Mouse (Mus musculus): ENCODE measurements around the gene Gucy2d. TPM values are rescaled to one million over a fixed set of nuclear protein-coding genes. Genes with fewer than 3 reads are reported as not detected.

The Gucy2d gene
- polyA plus RNA-seq, 1 experiment from 2014 or later: not detected

DNA sequence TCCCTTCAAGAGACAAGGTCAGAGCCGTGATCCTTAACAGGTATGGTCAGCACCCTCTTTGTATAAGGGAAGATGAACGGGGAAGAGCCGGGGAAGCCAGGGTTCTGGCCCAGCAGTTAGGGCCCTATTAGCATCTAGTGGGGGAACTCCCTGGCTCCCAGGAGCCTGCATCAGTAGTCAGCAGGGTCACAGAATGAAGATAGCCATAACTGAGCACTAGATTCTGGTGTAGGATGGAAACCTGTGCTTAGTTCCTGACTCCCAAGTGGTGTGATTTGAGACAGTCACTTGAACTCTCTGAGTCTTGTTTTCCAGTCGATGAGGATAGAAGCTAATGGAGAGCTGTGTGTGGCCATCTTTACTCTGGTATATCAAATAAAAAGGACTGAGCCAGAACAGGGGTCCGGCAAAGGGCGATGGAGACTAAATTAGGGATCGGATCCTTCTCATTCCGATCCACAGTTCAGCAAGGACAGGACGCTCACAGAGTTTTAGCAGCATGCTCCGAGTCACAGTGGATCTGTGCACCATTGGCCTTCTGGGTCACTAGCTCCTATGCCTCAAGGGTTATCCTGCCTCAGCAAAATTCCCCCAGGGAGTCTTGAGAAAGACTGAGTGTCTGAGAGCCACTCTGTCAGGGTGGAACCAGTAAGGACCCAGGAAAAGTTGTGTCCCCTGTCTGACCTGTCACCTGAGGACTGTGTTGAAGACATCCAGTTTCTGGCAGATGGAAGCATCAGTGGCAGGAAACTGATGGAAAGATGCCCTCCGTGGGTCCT lies 47.2 kb downstream of the Gucy2d start:
- DNase-seq (ENCODE audit: low spot score): no peak
- H3K27me3 ChIP-seq (ENCODE audit: insufficient read depth, poor library complexity, severe bottlenecking): peaks cover 41% of the 10 kb centered on the region
- H3K4me1 ChIP-seq (replicated peaks): peaks cover 50% of the 10 kb centered on the region
- H3K4me3 ChIP-seq: no peak overlapping the region
- no peaks in the 10 kb centered on the region for H3K9me3 ChIP-seq
- H3K27ac ChIP-seq: no peak overlapping the region
- 88% methylated on average over 11 of the region's 11 CpGs for WGBS
- no peaks in the 10 kb centered on the region for H3K36me3 ChIP-seq

DNA sequence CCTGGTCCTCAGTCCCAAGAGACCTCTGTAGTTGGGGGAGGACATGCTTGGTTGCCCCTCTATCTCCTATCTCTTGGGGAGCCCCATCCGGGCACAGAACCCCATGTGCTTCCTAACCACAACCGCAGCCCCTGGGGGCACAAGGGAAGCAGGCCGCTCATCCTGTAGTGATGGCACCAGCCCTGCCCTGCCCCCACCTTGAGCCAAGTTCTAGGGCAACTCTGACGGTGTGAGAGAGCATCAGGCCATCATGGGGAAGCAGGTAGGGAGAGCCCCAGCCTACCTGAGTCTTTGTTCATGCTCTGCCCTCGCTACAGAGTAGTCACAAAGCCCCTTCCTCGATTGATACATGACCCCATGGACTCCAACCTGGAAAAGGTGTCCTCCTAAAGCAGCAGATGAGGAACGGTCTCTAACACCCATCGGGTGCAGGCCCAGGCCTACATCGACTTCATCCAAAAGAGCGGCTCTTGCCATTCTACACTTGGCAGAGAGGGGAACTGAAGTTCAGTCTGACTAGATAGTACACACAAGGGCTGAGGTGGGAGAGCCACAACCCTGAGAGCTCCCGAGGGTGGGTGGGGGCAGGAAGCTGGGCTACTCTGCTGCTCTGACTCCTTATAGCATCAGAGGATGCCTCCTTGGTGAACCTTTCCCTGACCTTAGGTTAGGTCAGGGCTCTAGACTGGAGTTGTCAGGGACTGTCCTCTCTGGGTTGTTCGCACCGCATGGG lies 48.3 kb downstream of the Gucy2d start:
- no peak for DNase-seq (ENCODE audit: low spot score)
- H3K9me3 ChIP-seq: no peaks in the 10 kb centered on the region
- no peaks in the 10 kb centered on the region for H3K36me3 ChIP-seq
- H3K4me3 ChIP-seq: no peak overlapping the region; the same call in 1 of the 2 replicates
- H3K27ac ChIP-seq: no peak overlapping the region
- 88% methylated on average over 13 of the region's 13 CpGs for WGBS
- H3K4me1 ChIP-seq (replicated peaks): peaks cover 46% of the 10 kb centered on the region
- H3K27me3 ChIP-seq (ENCODE audit: insufficient read depth, poor library complexity, severe bottlenecking): peaks cover 45% of the 10 kb centered on the region

DNA sequence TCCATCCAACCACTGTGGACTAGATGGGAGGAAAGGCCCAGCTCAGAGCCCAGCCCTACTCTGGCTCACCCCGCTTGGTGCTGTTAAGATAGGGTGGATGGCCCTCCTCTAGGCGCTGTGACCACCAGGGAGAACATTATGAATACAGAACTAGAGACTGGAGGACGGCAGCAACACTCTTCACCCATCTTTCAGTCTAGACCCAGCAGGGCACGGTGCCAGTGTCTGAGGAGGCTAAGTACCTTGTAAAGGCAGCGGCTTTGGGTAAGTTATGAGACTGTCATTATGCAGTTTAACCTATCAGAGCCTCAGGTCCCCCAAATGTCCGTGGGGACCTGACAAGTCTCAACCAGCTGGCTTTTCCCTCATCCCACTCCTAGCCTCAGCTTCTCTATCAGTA lies 48.9 kb downstream of the Gucy2d start, which contains the start of gene Lrrc32:
Lrrc32 (plus strand) TSS at position 153 of the 400 bp plus-strand sequence.
- 64% methylated on average over 6 of the region's 6 CpGs for WGBS
- no peak for DNase-seq (ENCODE audit: low spot score)
- peaks cover 45% of the 10 kb centered on the region for H3K27me3 ChIP-seq (ENCODE audit: insufficient read depth, poor library complexity, severe bottlenecking)

DNA sequence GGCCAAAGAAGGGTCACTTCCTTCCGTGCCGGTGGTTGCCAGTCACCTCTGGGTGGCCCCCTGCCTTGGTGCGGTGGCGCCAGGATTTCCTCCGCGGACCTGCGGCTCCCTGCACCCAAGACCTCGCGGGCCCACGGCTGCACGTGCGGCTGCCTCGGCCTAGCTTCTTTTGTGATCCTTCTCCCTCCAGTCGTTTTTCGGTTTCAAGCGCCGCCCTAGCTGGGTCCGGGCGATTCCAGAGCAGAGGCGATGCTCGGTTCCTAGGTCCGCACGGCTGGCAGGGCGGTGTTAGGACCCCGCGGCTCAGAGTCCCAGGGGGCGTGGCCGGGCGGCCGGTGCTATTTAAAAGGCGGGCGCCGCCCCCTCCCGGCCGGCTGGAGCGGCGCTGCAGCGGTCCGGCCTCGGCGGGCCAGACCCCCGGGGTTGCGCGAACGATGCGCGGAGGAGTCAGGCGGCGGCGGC lies 49.4 kb downstream of the Gucy2d start:
- Histone ChIP-seq H3K36me3 (no peaks in the 10 kb centered on the region), H3K27me3 (ENCODE audit: insufficient read depth, poor library complexity, severe bottlenecking) (peaks cover 45% of the 10 kb centered on the region), H3K4me1 (replicated peaks) (peaks cover 54% of the 10 kb centered on the region), H3K27ac (peak overlapping the region; percentile 83), H3K9me3 (no peaks in the 10 kb centered on the region), H3K4me3 (peak overlapping the region; percentile 60)
- under 1% methylated on average over 50 of the region's 50 CpGs for WGBS
- peak; percentile 79 for DNase-seq (ENCODE audit: low spot score)

More for the DNA sequence above, 48.9 kb downstream of the Gucy2d start, which contains the start of gene Lrrc32:
- peaks cover 49% of the 10 kb centered on the region for H3K4me1 ChIP-seq (replicated peaks)
- H3K27ac ChIP-seq: peak within 1 kb of the TSS; percentile 83
- no peaks in the 10 kb centered on the region for H3K36me3 ChIP-seq
- H3K9me3 ChIP-seq: no peaks in the 10 kb centered on the region
- peak within 1 kb of the TSS; percentile 60 for H3K4me3 ChIP-seq

DNA sequence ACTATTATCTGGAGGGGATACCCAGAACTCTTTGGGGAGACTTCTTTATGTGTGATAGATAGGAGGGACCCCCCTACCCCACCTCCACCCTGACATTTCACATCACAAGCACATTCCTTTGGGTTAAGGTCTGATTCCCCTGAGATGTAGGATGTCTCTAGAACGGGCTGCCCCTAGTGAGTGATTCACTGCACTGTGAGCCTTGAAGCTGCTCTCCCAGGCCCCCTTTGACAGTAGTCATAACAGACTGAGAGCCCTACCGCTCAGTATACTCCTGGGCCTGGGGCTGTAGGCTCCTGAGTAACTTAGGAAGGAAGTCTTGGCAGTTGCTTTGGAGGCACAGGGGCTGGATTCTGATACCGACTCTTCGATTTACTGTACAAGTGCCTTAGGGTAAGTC lies 50.1 kb downstream of the Gucy2d start:
- Histone ChIP-seq H3K27ac (peak overlapping the region; percentile 83; the same call in 1 of the 2 replicates), H3K27me3 (ENCODE audit: insufficient read depth, poor library complexity, severe bottlenecking) (peaks cover 45% of the 10 kb centered on the region)

DNA sequence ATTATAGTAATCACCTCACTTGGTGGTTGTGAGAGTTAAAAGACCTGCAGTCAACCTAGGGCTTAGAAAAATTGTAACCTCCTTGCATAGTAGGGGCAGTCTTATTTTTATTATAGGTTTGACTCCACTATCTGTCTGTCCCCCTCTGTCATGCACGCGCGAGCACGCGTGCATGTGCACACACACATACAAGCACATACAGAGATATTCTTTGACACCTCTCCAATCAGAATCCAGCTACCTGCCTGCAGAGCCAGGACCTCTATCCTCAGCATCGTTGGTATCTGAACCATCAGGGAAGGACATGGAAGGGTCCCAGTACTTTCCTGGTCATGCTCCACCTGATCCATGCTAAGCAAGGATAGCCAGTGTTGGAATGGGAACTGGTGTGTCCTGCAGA lies 50.7 kb downstream of the Gucy2d start:
- peak overlapping the region; percentile 60; the same call in 1 of the 2 replicates for H3K4me3 ChIP-seq
- 96% methylated on average over 6 of the region's 6 CpGs for WGBS
- no peaks in the 10 kb centered on the region for H3K36me3 ChIP-seq
- DNase-seq (ENCODE audit: low spot score): no peak
- H3K27ac ChIP-seq: no peak overlapping the region
- H3K27me3 ChIP-seq (ENCODE audit: insufficient read depth, poor library complexity, severe bottlenecking): peaks cover 45% of the 10 kb centered on the region
- peaks cover 64% of the 10 kb centered on the region for H3K4me1 ChIP-seq (replicated peaks)
- no peaks in the 10 kb centered on the region for H3K9me3 ChIP-seq

More for the DNA sequence above, 50.1 kb downstream of the Gucy2d start:
- Histone ChIP-seq H3K4me3 (peak overlapping the region; percentile 60), H3K4me1 (replicated peaks) (peaks cover 60% of the 10 kb centered on the region), H3K36me3 (no peaks in the 10 kb centered on the region), H3K9me3 (no peaks in the 10 kb centered on the region)
- no peak for DNase-seq (ENCODE audit: low spot score)
- 70% methylated on average over 4 of the region's 4 CpGs for WGBS

DNA sequence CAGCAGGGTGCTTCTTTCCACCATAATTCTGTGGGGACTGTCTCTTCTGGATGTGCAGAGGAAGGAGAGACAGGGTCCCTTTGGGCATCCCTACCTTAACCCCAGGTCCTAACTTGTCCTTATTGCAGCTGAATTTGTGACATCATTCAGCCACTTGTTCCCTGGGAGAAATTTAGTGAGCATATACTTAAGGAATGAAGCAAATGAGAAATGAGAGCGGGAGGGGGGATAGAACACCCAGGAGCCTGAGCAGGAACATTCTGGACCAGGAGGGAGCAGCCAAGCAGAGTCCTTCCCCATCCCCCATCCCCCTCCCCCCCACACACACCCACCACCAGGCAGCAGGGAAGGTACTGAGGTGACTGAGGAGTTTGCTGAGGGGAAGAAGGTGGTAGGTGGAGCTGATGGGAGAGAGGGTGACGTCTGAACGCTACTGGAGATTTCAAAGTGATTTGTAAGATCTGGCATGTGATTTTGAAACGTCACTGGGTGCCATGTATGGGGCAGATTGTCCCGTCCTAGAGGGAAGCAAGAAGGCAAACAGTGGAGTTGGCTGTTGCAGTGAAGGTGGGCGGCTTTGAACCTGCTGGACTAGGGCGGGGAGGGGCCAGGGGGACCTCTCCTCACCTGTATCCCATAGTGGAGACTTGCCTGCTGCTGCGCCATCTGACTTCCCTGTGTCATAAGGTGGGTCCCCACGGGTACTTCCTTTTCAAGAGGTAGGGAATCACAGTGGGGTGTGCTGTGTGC lies 51.4 kb downstream of the Gucy2d start:
- H3K27me3 ChIP-seq (ENCODE audit: insufficient read depth, poor library complexity, severe bottlenecking): peaks cover 45% of the 10 kb centered on the region
- H3K27ac ChIP-seq: no peak overlapping the region
- WGBS: 76% methylated on average over 9 of the region's 9 CpGs
- no peak for DNase-seq (ENCODE audit: low spot score)
- no peaks in the 10 kb centered on the region for H3K9me3 ChIP-seq
- H3K4me3 ChIP-seq: peak overlapping the region; percentile 6; the same call in 1 of the 2 replicates
- no peaks in the 10 kb centered on the region for H3K36me3 ChIP-seq
- peaks cover 66% of the 10 kb centered on the region for H3K4me1 ChIP-seq (replicated peaks)

DNA sequence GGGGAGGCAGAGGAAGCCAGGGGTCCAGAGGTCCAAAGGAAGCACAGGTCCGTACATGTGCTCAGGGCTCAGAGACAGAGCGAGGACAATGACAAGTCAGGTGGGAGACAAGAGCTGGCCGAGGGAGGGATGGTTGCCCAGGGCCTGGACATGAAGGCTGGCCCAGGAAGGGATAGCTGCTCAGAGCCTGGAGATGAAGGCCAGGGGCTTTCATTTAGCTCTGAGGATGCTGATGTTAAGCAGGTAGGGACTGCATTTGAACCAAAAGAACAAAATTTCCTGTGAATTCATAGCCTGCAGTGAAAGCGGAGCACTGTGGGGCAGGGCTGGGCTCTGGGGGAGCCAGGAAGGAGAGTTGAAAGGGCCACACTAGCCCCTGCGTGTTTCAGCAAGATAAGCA lies 52.1 kb downstream of the Gucy2d start:
- no peaks in the 10 kb centered on the region for H3K36me3 ChIP-seq
- H3K4me1 ChIP-seq (replicated peaks): peaks cover 61% of the 10 kb centered on the region
- H3K27me3 ChIP-seq (ENCODE audit: insufficient read depth, poor library complexity, severe bottlenecking): peaks cover 45% of the 10 kb centered on the region
- H3K9me3 ChIP-seq: no peaks in the 10 kb centered on the region
- no peak overlapping the region for H3K4me3 ChIP-seq
- 68% methylated on average over 5 of the region's 5 CpGs for WGBS
- H3K27ac ChIP-seq: 0 out of 2 replicates have a peak overlapping the region, but pooled peaks have one; percentile 10
- no peak for DNase-seq (ENCODE audit: low spot score)

DNA sequence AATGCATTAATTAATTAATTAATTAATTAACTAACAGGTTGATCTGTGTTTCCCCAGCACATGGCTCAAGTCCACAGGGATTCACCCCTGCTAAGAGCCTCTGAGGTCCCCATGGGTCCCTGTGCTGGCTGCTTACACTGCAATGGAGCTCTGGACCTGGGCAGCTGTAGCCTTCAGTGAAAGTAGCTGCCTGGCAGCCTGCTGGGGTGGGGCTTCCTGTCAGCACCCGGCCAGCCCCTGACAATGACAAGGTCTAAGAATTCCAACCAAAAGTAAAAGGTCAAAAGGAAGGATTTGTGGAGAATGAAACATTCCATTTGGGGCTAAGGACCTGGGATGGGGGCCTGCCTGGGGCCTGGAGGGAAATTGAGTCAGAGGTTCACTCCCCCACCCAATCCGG lies 53.1 kb downstream of the Gucy2d start:
- peaks cover 56% of the 10 kb centered on the region for H3K4me1 ChIP-seq (replicated peaks)
- no peak overlapping the region for H3K4me3 ChIP-seq
- H3K36me3 ChIP-seq: no peaks in the 10 kb centered on the region
- no peaks in the 10 kb centered on the region for H3K9me3 ChIP-seq
- H3K27ac ChIP-seq: no peak overlapping the region
- DNase-seq (ENCODE audit: low spot score): no peak
- 73% methylated on average over 2 of the region's 2 CpGs for WGBS
- H3K27me3 ChIP-seq (ENCODE audit: insufficient read depth, poor library complexity, severe bottlenecking): peaks cover 39% of the 10 kb centered on the region

DNA sequence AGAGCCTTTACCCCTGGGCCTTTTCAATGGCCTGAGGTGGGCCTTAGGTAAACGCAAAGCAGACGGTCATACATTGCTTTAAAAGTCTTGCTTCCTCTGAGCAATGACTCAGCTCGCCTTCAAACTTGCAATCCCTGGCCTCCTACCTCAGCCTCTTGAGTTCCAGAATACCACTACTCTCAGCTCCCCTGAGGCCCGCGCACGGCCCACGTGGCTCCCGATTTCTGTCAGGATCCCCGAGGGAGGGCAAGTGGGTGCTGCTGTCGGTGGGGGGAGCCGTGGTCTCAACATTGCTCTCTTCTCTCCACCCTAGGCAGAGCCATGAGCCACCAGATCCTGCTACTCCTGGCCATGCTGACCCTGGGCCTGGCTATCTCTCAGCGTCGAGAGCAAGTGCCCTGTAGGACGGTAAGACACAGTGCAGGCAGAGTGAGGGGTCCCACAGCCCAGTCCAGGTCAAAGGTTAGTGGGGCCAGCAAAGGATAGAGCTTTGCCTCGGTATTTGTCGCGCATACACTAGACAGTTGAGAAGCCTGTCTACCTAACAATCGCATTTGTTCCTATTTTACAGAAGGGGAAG lies 53.8 kb downstream of the Gucy2d start:
- peaks cover 32% of the 10 kb centered on the region for H3K27me3 ChIP-seq (ENCODE audit: insufficient read depth, poor library complexity, severe bottlenecking)
- H3K9me3 ChIP-seq: no peaks in the 10 kb centered on the region
- H3K27ac ChIP-seq: no peak overlapping the region
- no peaks in the 10 kb centered on the region for H3K36me3 ChIP-seq
- peaks cover 50% of the 10 kb centered on the region for H3K4me1 ChIP-seq (replicated peaks)
- 75% methylated on average over 18 of the region's 18 CpGs for WGBS
- DNase-seq (ENCODE audit: low spot score): no peak
- no peak overlapping the region for H3K4me3 ChIP-seq

DNA sequence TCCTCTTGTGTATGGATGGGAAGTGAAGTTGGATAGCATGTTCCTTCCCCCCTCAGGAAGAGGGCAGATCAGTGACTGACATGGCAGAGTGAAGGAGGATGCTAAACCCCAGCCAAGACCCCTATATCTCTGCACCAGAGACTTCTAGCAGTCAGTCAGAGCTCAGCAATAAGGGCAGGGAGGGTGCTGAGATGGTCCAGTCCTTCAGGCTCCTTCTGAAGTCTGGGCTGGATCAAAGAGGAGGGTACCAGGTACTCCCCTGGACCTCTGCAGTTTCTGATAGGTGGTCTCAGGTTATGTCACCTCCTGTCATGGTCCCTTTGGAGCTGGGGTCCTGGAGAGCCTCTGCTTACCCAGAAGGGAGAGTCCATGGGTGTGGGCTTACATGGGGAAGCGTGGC lies 55.4 kb downstream of the Gucy2d start:
- H3K4me1 ChIP-seq (replicated peaks): peaks cover 48% of the 10 kb centered on the region
- peaks cover 20% of the 10 kb centered on the region for H3K27me3 ChIP-seq (ENCODE audit: insufficient read depth, poor library complexity, severe bottlenecking)
- DNase-seq (ENCODE audit: low spot score): no peak
- 63% methylated on average over 1 of the region's 1 CpGs for WGBS
- no peak overlapping the region for H3K27ac ChIP-seq
- H3K4me3 ChIP-seq: no peak overlapping the region
- no peaks in the 10 kb centered on the region for H3K9me3 ChIP-seq
- no peaks in the 10 kb centered on the region for H3K36me3 ChIP-seq

DNA sequence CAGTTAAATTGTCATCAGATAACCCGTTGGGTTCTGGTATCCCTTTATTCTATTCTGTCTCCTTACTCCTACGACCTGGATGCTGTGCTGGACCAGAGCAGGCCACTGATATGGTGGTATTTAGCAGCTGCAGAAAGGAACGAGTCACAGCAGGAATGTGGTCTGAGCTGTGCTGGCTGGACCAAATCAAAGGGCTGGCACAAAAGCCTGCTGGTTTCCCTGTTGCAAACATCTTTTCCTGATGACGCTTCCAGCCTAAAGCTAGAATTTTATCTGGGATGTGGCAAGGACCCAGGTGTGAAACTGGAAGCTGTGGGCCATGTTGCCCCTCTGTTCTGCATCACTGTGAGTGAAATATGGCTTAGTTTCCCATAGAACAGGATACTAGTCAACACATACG lies 57.2 kb downstream of the Gucy2d start:
- Histone ChIP-seq H3K27ac (no peak overlapping the region), H3K4me3 (no peak overlapping the region), H3K36me3 (no peaks in the 10 kb centered on the region), H3K27me3 (ENCODE audit: insufficient read depth, poor library complexity, severe bottlenecking) (peaks cover 3% of the 10 kb centered on the region; the same call in 1 of the 2 replicates), H3K4me1 (replicated peaks) (peaks cover 58% of the 10 kb centered on the region), H3K9me3 (no peaks in the 10 kb centered on the region)
- DNase-seq (ENCODE audit: low spot score): no peak
- 58% methylated on average over 5 of the region's 5 CpGs for WGBS

Measured in hindbrain, embryonic 10.5 days (tissue).